Mouse (Mus musculus): ENCODE data around the gene Nle1.

Nle1 gene

DNA sequence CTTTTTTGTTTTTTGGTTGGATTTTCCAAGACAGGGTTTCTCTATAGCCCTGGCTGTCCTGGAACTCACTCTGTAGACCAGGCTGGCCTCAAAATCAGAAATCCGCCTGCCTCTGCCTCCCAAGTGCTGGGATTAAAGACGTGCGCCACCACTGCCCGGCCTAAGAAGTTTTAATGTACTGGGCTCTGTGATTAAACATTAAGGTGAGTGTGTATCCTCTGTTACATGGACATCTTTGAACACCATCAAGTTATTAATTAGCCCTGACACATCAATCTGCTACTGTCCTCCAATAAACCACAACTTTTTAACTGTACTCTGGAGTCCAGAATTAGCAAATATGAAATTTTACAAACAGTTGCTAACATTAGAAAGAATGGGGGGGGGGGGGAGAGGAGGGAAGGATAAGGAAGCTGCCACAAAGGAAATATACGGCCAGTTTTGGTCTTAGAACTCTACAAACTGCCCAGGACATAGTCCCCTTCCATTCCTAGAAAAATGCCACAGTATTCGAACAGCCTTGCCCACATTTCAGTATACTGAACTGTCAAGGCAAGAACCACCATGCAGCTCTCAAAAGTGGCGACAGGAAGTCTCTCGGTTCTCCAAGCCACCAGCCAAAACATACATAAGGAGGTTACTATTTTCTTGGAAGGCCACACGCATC, 38.6 kb downstream of the Nle1 start:
- no peak for DNase-seq (ENCODE audit: low spot score)

DNA sequence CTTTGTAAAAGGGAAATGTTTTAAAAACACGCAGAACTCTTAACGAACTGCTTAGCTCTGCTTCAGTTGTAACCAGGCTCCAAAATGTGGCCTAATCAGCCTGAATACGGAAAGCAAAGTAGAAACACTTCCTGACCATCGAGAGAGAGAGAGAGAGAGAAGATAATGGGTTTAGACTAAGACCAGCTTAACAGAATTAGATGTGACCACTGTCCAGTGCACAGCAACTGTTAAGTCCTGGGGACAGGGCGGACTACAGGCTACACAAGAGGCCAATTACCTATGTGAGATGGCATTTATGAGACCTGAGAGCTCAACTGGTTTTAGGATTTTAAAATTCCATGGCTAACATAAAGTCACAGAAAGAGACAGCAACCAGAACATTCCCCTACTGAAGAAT, 40.3 kb downstream of the Nle1 start:
- DNase-seq (ENCODE audit: low spot score): no peak

DNA sequence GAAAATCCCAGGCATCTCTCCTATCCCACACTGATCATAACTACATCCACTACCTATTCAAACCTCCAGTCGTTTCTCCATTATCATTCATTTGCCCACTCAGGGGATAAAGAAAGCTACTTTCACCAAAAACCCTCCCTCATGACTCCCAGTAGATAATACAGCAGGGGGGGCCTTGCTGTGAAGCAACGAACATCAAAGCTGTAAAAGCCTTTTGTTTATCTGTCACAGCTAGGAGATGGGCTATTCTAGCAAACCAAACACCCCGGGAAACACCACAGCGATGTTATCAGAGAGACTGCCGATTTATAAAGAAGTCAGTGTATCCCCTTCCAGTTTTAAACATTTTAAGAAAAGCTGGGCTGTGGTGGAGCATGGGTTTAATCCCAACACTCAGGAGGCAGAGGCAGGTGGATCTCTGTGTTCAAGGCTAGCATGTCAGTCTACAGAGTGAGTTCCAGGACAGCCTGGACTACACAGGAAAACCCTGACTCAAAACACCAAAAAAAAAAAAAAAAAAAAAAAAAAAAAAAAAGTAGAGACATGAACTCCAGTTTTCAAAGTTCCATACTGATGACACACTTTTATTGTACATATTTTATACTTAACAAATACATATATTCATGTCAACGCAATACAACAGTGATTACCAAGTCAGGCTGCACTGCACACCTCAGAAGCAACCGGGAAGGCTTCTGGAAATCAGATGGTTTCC, 41.2 kb downstream of the Nle1 start:
- DNase-seq (ENCODE audit: low spot score): no peak

DNA sequence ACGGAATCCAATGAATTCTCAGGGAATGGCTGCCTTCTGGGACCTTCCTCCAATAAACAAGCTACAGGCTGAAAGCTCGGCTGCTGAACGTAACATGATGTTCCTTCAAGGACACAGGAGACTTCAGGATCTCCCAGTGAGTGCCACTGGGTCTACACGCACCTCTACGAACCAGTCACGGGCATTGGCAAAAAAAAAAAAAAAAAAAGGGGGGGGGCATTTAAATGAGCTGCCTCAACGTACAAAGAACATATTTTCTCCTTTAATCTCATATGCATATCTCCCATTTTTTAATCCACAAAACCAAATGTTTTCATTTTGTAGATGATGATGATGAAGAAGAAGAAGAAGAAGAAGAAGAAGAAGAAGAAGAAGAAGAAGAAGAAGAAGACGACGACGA, 42.3 kb downstream of the Nle1 start:
- no peak for DNase-seq (ENCODE audit: low spot score)

- no peak for DNase-seq (ENCODE audit: low spot score)
Observed at GRCm38 (mm10) chr11:82863488-82863931, 44.7 kb downstream of the Nle1 start.

- no peak for DNase-seq (ENCODE audit: low spot score)
Observed at GRCm38 (mm10) chr11:82863059-82863458, 45.2 kb downstream of the Nle1 start.

- DNase-seq (ENCODE audit: low spot score): no peak
Observed at GRCm38 (mm10) chr11:82862638-82863037, 45.6 kb downstream of the Nle1 start.

GRCm38 (mm10) chr11:82861558-82861957, 46.7 kb downstream of the Nle1 start:
- no peak for DNase-seq (ENCODE audit: low spot score)

DNA sequence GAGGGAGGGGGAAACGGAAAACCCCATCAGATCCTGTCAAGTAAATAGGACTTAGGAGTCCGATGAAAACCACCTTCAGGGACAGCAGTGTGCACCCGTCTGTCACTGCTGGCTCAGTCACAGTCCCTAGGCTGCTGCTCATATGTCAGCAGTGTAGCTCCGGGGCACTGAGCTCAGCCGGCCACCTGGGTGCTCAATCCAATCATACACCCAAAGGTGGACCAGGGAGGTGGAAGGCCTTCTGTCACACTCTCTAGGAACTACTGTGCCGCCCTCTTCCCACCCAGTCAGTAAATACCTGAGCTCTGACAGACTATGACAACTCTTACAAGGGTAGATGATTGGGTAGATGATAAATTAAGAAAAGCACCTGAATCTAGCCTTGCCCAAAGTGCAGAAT, 47.5 kb downstream of the Nle1 start:
- DNase-seq (ENCODE audit: low spot score): no peak

DNA sequence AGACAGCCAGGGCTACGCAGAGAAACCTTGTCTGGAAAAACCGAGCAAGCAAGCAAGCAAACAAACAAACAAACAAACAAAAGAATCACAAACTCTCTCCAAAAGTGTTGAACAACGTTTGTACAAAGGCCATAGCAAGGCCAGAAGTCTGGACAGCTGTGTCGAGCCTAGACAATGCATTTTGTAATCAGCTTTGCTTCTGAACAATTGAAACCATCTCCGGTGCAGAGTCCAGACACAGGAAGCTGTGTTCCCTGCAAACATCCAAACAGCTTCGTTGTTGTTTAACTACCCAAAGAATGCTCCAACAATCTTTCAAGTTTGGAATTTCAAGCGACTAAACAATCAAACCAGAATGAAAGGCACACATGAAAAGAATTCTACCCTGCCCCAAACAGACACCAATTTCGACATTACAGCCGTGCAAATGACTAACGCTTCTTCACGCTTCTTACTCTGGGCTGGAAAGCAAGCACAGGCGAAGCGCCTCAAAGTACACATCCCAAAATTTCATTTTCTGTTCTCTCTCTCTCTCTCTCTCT, 50.8 kb downstream of the Nle1 start:
- no peak for DNase-seq (ENCODE audit: low spot score)

DNA sequence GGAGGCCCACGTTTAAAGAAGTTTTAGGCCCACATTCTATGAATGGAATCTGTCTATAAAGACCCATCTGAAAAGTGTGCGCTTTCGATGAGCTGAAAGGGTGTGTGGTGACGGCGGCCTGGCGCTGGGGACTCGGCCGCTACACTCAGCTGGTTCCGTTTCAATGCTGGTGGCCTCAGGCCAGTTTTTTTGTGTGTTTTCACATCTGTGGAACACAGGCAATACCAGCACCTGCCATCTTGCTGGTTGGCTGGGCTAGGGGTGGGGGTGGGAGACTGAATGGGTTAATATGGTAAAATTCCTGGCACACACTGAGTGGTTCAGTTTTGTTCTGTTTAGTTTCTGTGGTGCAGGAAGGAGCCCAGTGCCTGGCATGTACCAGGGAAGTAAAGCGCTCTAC, 52.2 kb downstream of the Nle1 start:
- no peak for DNase-seq (ENCODE audit: low spot score)

DNA sequence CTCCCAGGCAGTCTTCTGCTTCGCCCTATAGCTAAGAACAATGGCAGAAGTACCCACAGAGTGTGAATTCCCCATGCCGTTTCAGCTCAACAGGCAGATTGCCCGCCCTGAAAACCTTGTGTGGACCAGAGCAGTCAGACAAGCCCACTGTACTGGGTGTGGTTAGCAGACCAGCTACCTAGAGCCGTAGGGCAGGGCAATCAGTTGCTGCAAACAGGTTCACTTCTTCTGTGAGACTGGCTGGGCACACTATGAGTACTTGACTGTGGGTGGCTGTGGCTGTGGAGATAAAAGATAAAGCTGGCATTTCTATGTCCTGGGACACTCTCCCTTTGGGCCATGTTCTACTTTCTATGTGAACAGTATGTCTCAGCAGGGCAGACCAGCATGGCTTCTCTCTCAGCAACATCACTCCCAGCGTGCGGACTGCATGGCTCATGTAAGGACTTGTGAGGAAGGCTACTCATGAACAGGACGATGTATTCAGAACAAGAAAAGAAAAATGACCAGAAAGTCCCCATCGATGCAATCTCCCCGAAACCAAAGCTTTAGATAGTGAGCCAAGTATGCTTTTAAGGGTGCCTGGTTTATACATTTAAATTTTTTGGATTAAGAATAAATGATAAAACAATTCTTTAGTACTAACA, 52.8 kb downstream of the Nle1 start:
- DNase-seq (ENCODE audit: low spot score): no peak

- no peak for DNase-seq (ENCODE audit: low spot score)
Observed at GRCm38 (mm10) chr11:82854111-82854510, 54.1 kb downstream of the Nle1 start.

DNA sequence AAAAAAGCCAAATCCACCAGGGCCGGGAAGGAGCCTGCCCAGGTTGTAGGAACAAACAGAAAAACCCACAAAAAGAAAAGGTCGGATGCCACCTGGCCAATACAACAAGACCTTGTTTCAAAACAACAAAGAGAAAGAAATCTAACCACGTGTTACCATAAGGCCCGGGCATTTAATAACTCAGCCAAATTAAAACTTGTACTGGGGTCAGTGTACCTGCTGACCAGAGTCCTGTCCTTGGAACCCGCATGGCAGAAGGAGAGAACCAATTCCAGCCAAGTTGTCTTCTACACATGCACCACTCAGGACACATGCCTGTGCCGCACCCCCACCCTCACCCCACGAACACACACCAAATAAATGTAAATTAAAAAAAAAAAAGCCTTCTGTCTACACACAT, 55.3 kb downstream of the Nle1 start:
- DNase-seq (ENCODE audit: low spot score): no peak

GRCm38 (mm10) chr11:82852540-82852939, 55.7 kb downstream of the Nle1 start:
- DNase-seq (ENCODE audit: low spot score): no peak

DNA sequence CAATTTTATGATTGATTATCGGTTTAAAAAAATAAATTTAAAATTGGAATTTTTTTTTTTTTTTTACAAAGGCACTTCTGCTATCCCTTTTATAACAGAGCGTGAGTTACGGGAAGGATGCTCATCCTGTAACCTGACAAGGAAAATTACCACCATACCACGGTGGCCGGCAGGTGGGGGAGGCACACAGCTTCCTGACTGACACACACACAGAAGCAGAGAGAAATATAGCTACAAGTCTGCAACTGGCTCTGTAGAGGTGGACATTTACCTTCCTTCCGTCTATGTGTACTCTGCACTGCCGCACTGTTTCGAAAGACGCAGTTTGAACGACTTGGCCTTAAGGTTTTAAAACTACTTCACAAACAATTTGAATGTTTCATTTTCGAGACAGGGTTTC, 56.1 kb downstream of the Nle1 start:
- DNase-seq (ENCODE audit: low spot score): no peak

Data from embryo, embryonic 10 days (tissue).